Mouse (Mus musculus) MEL (cell line): ENCODE measurements at regions not wholly inside any gene's neighbourhood (a gene's known extent, or its start where the extent isn't known, plus 50 kb on each side); places are given as distances from the start of the nearest gene placed in this dataset.

Experiments used
- CTCF ChIP-seq, 3 experiments: IDR thresholded peaks in 2 of 3; conservative IDR thresholded peaks in 1 of 3; 2 replicates each; pipeline ENCODE4 v1.5.1; 2011 to 2012; ENCODE audit warnings: low read length in 3 of 3, low read depth in 2 of 3, mild to moderate bottlenecking in 2 of 3, improper control_type of control experiment in 1 of 3, inconsistent platforms in 1 of 3, mixed read lengths in 1 of 3, moderate library complexity in 1 of 3; ENCODE audit not compliant: control insufficient read depth in 1 of 3, insufficient read depth in 1 of 3, poor library complexity in 1 of 3, severe bottlenecking in 1 of 3
- MAZ ChIP-seq: IDR thresholded peaks from 2 replicates; pipeline ENCODE4 v1.6.1; 2012; ENCODE audit warnings: low read depth, mild to moderate bottlenecking, inconsistent platforms, low read length, improper control_type of control experiment
- POLR2A ChIP-seq, 2 experiments: IDR thresholded peaks; 2 replicates each; pipeline ENCODE4 v1.6.1; 2011 to 2012; ENCODE audit warnings: low read length in 2 of 2, mild to moderate bottlenecking in 2 of 2, control low read depth in 1 of 2, improper control_type of control experiment in 1 of 2, low read depth in 1 of 2, moderate library complexity in 1 of 2; ENCODE audit not compliant: control insufficient read depth in 1 of 2, insufficient read depth in 1 of 2, poor library complexity in 1 of 2
- RCOR1 ChIP-seq: IDR thresholded peaks from 2 replicates; pipeline ENCODE4 v1.6.1; 2012; ENCODE audit warnings: low read depth, mild to moderate bottlenecking, inconsistent platforms, low read length, improper control_type of control experiment
- USF2 ChIP-seq, 2 experiments: IDR thresholded peaks; 2 replicates each; pipeline ENCODE4 v1.6.1; 2011 to 2012; ENCODE audit warnings: improper control_type of control experiment in 2 of 2, low read length in 2 of 2, borderline replicate concordance in 1 of 2, inconsistent platforms in 1 of 2, low read depth in 1 of 2, mild to moderate bottlenecking in 1 of 2; ENCODE audit not compliant: insufficient read depth in 1 of 2
- ZMIZ1 ChIP-seq: IDR thresholded peaks from 2 replicates; pipeline ENCODE4 v1.6.1; 2012; ENCODE audit warnings: low read depth, mild to moderate bottlenecking, inconsistent platforms, low read length, improper control_type of control experiment, moderate library complexity

GRCm38 (mm10) chr13:37473359-37473758 lies 128.4 kb downstream of the Ly86 start:
- TF ChIP-seq CTCF (IDR thresholded peaks at IDR 0.05 in 2 of 3, conservative IDR thresholded peaks at IDR 0.05 in 1 of 3; ENCODE audit: control insufficient read depth in 1 of 3, insufficient read depth in 1 of 3, low read depth in 2 of 3, low read length in 3 of 3, poor library complexity in 1 of 3, severe bottlenecking in 1 of 3) (no peak), MAZ (no peak), RCOR1 (no peak), USF2 (IDR thresholded peaks at IDR 0.05; ENCODE audit: borderline replicate concordance in 1 of 2, insufficient read depth in 1 of 2, low read depth in 1 of 2, low read length in 2 of 2) (no peak), POLR2A (IDR thresholded peaks at IDR 0.05; ENCODE audit: control insufficient read depth in 1 of 2, insufficient read depth in 1 of 2, low read depth in 1 of 2, low read length in 2 of 2, poor library complexity in 1 of 2) (no peak), ZMIZ1 (no peak)
